Mouse (Mus musculus) embryo, embryonic 10.5 days (tissue): ENCODE data around the gene Efcab12.
A peak's percentile ranks its signal among the peaks of the same experiment; 100 is the strongest.
"Not testable (repeated sequence)": the region's sequence is repeated elsewhere in the genome, so short reads cannot be mapped to it uniquely, and the experiment has no call there.

ENCODE experiments used
- DNase-seq: peaks from one replicate; pipeline ENCODE4 v3.0.0-alpha.2; 2015; ENCODE audit warnings: low spot score

The Efcab12 gene

DNA sequence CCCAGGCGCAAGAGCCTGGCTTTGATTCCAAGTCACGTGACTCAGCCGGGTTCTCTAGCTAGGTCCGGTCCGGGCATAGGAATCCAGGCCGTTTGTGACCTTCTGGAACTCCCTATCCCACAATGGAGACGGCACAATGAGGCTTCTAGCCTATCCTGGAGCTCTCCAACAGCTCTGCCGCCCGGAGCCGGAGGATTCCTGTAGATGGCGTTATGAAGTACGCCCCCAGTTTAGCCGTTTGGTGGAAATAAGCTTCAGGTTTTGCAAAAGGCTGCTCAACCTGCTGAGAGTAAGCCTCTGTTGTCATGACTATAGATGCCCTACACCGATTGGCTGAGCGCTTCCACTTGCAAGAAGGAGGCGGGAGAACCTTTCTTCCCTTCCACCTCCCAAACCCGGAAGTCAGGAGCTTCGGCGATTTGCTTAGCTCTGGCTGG, at the start of gene Efcab12:
Efcab12 (minus strand) TSS at position 252 of the 437 bp plus-strand sequence.
- peak; percentile 88 for DNase-seq

DNA sequence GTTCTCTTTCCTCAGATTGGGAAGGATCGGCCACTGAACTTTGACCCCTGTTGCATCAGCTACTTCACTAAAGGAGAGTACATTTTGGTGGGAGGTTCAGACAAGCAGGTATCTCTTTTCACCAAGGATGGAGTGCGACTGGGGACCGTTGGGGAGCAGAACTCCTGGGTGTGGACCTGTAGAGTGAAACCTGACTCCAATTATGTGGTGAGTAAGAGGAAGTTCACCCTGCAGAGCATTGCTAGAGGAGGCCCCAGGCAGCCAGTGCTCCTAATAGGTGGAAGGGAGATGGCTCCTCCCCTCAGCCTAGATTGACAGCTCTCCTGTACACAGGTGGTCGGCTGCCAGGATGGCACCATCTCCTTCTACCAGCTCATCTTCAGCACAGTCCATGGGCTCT, 48.7 kb upstream of the Efcab12 start:
- no peak for DNase-seq

- DNase-seq = no peak
Measured at GRCm38 (mm10) chr6:115884018-115884417, 45.8 kb upstream of the Efcab12 start.

DNA sequence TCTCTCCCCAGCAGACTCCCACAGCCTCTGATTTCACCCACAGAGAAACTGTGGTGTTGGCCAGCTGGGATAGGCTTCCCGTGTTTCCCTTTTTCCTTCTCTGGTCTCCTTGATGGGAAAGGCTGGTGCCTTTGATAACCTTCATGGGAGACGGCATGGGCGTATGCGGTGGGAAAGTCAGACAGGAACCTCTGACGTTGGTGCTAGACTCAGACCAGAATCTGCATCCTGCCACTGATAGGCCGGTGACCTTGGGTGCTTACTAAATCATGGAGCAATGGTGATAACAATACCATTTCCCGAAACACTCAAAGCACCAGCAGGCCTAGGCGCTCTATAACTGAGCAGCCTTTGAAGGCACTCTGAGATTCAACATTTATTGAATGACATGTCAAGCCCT, 42.5 kb upstream of the Efcab12 start:
- no peak for DNase-seq

DNA sequence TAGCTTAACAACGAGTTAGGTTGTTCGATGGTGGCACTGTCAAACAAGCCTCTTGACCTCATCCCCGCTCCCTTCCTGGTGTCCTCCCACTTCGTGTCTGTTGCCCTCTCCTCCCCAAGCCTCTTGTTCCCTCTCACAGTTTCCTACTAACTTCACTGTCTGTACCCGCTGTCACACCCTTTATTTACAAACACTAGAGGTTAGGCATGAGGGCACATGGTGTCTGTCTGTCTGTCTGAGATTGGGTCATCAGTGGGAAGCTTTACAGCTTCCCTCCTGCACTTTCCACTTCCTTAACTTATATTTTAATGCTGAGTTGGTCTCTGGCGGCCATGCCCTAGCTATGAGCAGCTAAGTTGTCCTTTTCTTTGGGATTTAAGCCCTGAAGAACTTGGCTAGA, 41.5 kb upstream of the Efcab12 start:
- no peak for DNase-seq

DNA sequence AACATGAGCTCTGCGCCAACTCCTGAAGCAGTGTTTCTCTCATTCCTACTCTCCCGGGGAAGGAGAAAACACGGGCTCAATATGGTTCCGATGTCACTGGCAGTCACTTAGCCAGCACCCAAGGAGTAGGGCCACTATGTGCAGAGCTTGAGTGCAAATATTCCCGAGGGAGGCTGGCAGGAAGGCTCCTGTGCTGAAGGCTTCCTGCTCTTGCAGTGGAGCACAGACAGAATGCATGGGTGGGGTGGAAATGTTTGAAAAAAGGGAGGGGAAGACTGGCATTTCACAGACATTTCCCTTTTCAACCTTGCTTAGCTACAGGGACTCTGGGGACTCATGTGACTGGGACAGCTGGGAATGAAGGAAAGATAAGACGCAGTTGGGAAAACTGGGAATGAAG, 40.5 kb upstream of the Efcab12 start:
- no peak for DNase-seq

DNA sequence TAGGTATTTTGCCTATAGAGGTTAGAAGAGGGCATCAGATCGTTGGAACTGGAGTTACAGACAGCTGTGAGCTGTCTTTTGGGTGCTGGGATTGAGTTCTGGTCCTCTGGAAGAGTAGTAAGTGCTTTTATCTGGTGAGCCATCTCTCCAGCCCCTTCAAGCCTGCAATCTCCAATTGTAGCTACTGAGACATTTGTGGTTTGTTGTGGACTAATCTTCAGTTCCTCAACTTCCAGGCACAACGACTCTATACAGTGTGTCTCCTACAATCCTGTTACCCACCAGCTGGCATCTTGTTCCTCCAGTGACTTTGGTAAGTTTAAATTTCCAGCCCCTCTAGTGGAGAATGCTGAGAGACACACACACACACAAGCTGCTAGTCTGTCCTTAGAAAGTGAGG, 39.0 kb upstream of the Efcab12 start:
- DNase-seq = no peak

DNA sequence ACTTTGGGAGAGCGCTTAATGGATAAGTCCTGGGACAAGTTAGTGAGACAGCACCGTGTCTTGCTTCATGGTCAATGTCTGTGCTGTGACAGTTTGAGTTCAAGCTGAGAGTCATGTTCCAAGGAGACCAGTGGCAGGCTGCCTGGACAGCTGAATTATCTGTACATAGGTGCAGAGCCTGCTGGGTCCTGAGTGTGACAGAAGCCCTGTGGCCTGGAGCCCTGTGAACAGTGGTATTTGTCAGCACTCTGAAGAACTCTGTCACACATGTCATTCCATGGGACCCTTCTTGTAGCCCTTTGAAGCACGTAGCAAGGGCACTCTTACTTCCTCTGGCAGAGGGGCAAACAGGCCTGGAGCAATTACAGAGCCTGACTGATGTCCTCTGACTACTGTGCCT, 33.1 kb upstream of the Efcab12 start:
- DNase-seq = not testable (repeated sequence)

DNA sequence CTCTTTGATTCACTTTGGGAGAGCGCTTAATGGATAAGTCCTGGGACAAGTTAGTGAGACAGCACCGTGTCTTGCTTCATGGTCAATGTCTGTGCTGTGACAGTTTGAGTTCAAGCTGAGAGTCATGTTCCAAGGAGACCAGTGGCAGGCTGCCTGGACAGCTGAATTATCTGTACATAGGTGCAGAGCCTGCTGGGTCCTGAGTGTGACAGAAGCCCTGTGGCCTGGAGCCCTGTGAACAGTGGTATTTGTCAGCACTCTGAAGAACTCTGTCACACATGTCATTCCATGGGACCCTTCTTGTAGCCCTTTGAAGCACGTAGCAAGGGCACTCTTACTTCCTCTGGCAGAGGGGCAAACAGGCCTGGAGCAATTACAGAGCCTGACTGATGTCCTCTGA, 28.9 kb upstream of the Efcab12 start:
- not testable (repeated sequence) for DNase-seq

GRCm38 (mm10) chr6:115865246-115865645, 27.0 kb upstream of the Efcab12 start:
- no peak for DNase-seq

DNA sequence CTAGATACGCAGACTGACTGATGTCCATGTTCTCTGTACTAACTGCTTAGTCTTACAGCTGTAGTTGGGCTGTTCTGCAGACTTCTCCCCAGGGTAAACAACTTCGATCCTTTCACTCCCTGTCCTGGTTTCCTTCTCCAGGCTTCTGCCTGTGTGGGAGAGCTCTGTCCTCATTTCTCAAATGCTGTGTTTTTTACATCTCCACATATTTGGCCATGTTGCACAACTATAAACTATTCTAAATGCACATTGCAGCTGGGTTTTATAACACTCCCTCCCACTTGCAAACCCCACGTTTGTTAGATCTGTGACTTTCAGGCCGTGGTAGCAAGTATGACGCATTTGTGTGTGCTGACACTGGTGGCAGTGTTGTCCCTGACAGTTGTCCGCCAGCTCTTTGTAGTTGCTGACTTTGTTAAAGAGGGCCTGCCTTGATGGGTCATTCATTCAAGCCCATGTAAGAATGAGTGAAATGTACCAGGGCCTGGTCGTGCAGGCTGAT, 25.2 kb upstream of the Efcab12 start:
- DNase-seq = no peak

GRCm38 (mm10) chr6:115860027-115860556, 21.9 kb upstream of the Efcab12 start:
- DNase-seq = no peak

GRCm38 (mm10) chr6:115859258-115859657, 21.0 kb upstream of the Efcab12 start:
- DNase-seq = no peak

DNA sequence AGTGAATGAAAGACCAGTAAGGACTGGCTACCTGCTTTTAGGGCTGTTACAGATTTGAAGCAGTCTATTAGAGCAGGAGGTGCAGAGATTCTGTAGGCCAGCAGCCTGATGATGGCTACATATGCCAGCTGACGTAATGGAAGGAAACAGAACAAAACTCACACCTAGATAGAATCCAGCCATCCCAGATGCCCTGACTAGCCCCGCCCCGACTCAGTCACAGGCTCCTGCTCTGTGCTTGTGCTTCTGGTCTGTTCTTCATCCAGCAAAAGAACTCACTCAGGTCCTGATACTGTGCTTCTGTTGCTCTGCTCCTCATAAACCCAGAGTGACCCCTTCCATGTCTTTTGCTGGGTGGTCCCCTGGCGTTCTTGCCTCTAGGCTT, 18.1 kb upstream of the Efcab12 start:
- DNase-seq = no peak

- DNase-seq = no peak
Measured at GRCm38 (mm10) chr6:115855733-115856360, 17.6 kb upstream of the Efcab12 start.

- peak; percentile 28 for DNase-seq
Measured at GRCm38 (mm10) chr6:115854432-115854831, 16.2 kb upstream of the Efcab12 start.

DNA sequence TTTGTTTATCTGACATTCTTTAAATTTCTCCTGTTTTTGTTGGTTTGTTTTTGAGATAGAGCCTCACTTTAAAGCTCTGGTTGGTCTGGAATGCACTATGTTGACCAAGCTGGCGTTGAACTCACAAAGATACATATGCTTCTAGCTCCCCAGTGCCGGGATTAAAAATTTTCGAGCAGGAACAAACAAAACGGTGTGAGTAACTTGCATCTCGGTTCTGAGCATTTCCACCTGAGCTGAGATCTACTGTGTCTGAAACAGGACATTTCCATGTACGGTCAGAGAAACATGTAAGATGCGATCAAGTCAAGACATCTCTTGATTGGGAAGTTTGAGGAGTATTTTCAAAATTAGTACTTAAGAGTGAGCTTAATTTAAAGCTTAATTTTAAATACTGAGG, 15.8 kb upstream of the Efcab12 start:
- DNase-seq = peak; percentile 36

DNA sequence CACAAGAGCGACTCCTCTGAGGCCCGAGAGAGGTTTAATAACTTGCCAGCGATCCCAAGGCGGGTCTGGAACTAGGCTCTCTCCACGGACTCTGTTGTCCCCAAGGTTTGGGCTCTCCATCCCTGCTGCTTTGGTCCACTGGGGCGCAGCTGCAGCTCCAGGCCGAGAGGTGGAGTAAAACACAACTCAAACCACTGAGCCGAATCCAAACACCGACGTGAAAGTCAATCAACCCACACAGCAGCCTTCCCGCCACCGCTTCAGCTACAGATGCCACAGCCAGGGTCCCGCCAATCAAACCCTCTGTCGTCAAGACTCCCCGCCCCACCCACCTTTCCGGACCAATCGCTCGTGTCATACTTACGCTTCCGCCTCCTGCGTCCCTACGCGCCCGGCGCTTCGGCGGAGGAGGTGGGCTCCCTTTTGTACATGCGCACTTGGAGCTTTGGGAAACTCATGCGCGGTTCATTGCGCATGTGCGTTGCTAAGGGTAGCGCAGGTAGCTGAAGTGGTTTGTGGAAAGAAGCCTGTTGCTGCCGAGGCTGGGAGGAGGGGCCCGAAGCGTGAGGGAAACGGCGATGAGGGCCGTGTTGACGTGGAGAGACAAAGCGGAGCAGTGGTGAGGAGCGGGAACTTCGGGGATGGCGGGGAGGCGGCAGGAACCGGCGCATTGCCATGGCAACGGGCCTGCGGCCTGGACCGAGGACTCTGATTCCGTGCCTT, 15.0 kb upstream of the Efcab12 start, which contains the start of the genes Mbd4 and Ift122:
Mbd4 (minus strand) TSS at position 281 of the 723 bp plus-strand sequence.
Ift122 (plus strand) TSS at position 380 of the 723 bp plus-strand sequence.
- DNase-seq = peak; percentile 100

- DNase-seq = no peak
Measured at GRCm38 (mm10) chr6:115852446-115853090, 14.4 kb upstream of the Efcab12 start.

DNA sequence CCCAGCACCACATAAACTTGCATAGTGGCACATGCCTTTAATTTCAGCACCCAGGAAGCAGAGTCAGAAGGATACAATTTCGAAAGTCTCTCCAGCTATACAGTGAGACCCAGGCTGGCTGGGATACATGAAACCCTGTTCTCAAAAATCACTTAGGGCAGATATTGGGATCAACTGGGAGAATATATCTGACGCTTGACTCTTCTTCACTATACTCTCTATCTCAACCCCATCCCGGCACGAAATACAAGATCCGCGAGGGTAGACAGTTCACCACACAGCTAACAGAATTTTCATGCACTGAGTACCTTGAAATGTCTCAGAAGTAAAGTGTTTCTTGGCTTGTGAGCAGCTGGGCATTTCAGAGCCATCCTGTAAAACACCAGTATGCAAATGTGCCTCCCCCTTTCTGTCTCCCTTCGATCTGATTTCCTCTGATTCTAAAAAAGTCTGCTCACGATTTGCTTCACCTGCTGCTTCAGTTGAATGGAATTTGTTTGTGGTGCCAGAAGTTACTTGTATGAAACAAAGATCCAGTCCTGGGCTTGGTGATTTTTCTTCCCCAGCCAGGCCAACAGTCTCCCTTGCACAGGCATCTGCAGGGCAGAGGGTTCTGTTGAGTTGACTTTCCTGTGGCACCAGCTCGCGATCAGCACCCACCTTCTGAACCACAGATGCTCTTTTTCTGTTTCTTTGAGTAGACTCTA, 10.5 kb upstream of the Efcab12 start:
- DNase-seq = no peak

DNA sequence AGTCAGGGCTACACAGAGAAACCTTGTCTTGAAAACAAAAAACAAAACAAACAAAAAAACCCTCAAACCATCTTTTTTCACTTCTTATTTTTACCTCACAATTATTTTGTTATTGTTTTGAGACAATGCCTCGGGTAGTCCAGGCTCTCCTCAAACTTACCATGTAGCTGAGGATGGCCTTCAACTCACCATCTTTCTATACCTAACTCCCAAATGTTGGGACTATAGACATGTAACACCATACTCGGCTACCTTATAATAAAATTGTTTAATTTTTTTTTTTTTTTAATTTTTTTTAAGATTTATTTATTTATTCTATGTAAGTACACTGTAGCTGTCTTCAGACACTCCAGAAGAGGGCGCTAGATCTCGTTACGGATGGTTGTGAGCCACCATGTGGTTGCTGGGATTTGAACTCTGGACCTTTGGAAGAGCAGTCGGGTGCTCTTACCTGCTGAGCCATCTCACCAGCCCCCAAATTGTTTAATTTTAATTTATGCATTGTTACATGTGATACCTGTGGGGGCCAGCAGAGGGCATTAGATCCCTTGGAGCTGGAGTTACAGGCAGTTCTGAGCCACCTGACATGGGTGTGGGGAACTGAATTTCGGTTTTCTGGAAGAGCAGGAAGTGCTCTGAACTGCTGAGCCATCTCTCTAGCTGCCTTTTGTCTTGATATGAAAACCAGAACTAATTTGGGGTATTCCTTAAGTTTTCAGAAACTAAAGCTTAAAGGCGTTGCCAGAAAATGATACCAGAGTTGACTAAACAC, 8.6 kb upstream of the Efcab12 start:
- peak; percentile 76 for DNase-seq
